Mouse (Mus musculus): ENCODE results near the gene Gm11060. TPM values are rescaled to one million over a fixed set of nuclear protein-coding genes. Genes with fewer than 3 reads are reported as not detected.

Gene Gm11060
- not detected in 2 replicates for polyA plus RNA-seq (2015; fragmentation: Nextera tagmentation; extraction: Ambion mirVana)

- Histone ChIP-seq H3K4me1 (ENCODE audit: control insufficient read depth, insufficient read depth, low read length) (peaks cover 11% of the 10 kb centered on the region), H3K27me3 (ENCODE audit: control insufficient read depth, insufficient read depth, low read depth, low read length) (no peaks in the 10 kb centered on the region; the same call in 1 of the 2 replicates), H3K9me3 (replicated peaks; ENCODE audit: control insufficient read depth, low read length, poor library complexity, severe bottlenecking) (no peaks in the 10 kb centered on the region), H3K4me3 (ENCODE audit: low read depth, low read length) (no peak within 1 kb of the TSS), H3K36me3 (ENCODE audit: control insufficient read depth, insufficient read depth, low read length) (no peaks in the 10 kb centered on the region), H3K27ac (ENCODE audit: low read length) (no peak within 1 kb of the TSS), H3K9ac (ENCODE audit: low read depth, low read length) (no peak within 1 kb of the TSS), H3K4me2 (ENCODE audit: low read length) (no peak within 1 kb of the TSS)
- WGBS: 89% methylated on average over 2 of the region's 2 CpGs
- no peak for ATAC-seq
Measured at GRCm38 (mm10) chr2:105091718-105092117, at the start of gene Gm11060. Gene Gm11060, plus strand, starts transcription at chr2:105092018.

DNA sequence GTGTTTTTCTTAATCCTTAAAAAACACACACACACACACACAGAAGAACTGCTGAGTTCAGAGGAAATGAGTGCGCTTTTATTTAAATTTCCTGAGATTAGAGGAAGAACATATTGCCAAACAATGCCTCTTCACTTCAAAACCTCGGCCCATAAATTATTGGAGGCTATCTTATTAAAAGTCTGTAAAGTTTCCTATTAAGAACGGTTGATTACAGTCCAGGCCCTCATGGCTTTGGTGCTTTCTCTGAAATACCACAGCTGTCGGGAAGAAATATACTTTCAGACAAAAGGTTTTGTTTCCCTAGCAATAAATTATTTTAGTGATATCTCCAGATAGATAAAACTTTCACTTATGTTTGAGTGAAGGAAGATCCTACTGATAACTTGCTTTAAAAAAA lies 48.7 kb upstream of the Gm11060 start:
- 69% methylated on average over 4 of the region's 4 CpGs for WGBS

GRCm38 (mm10) chr2:105048301-105048700 lies 43.5 kb upstream of the Gm11060 start:
- Histone ChIP-seq H3K4me3 (ENCODE audit: low read depth, low read length) (no peak overlapping the region), H3K27ac (ENCODE audit: low read length) (no peak overlapping the region), H3K36me3 (ENCODE audit: control insufficient read depth, insufficient read depth, low read length) (no peaks in the 10 kb centered on the region), H3K9ac (ENCODE audit: low read depth, low read length) (no peak overlapping the region), H3K27me3 (ENCODE audit: control insufficient read depth, insufficient read depth, low read depth, low read length) (no peaks in the 10 kb centered on the region), H3K4me2 (ENCODE audit: low read length) (no peak overlapping the region), H3K9me3 (replicated peaks; ENCODE audit: control insufficient read depth, low read length, poor library complexity, severe bottlenecking) (no peaks in the 10 kb centered on the region), H3K4me1 (ENCODE audit: control insufficient read depth, insufficient read depth, low read length) (no peaks in the 10 kb centered on the region)
- 14% methylated on average over 1 of the region's 1 CpGs for WGBS
- ATAC-seq: no peak

More for the DNA sequence above, 48.7 kb upstream of the Gm11060 start:
- Histone ChIP-seq H3K4me2 (ENCODE audit: low read length) (no peak overlapping the region), H3K4me1 (ENCODE audit: control insufficient read depth, insufficient read depth, low read length) (no peaks in the 10 kb centered on the region), H3K4me3 (ENCODE audit: low read depth, low read length) (no peak overlapping the region), H3K36me3 (ENCODE audit: control insufficient read depth, insufficient read depth, low read length) (no peaks in the 10 kb centered on the region), H3K9me3 (replicated peaks; ENCODE audit: control insufficient read depth, low read length, poor library complexity, severe bottlenecking) (no peaks in the 10 kb centered on the region), H3K9ac (ENCODE audit: low read depth, low read length) (no peak overlapping the region), H3K27ac (ENCODE audit: low read length) (no peak overlapping the region), H3K27me3 (ENCODE audit: control insufficient read depth, insufficient read depth, low read depth, low read length) (no peaks in the 10 kb centered on the region)
- ATAC-seq: no peak

DNA sequence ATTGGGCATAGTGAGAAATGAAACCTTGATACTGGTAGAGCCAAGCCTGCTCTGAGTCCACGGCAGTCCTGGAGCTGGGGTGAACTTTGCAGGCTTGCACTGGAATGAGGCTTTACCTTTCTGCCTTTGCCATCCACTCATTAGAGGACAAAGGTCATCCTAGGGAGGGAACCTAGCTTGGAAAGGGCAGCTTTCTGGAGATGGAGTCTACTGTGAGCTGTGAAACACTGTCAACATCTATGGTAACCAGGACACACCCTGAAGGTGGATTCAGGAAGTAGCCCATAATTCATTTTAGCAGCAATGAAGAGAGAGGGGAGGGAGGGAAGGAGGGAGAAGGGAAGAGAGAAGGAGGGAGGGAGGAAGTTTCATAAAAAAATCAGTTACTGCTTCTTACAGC lies 36.3 kb upstream of the Gm11060 start:
- no peak for ATAC-seq
- Histone ChIP-seq H3K27me3 (ENCODE audit: control insufficient read depth, insufficient read depth, low read depth, low read length) (no peaks in the 10 kb centered on the region), H3K4me1 (ENCODE audit: control insufficient read depth, insufficient read depth, low read length) (no peaks in the 10 kb centered on the region), H3K4me3 (ENCODE audit: low read depth, low read length) (no peak overlapping the region), H3K9me3 (replicated peaks; ENCODE audit: control insufficient read depth, low read length, poor library complexity, severe bottlenecking) (no peaks in the 10 kb centered on the region), H3K27ac (ENCODE audit: low read length) (no peak overlapping the region), H3K4me2 (ENCODE audit: low read length) (no peak overlapping the region), H3K36me3 (ENCODE audit: control insufficient read depth, insufficient read depth, low read length) (no peaks in the 10 kb centered on the region), H3K9ac (ENCODE audit: low read depth, low read length) (no peak overlapping the region)
- WGBS: 83% methylated on average over 1 of the region's 1 CpGs

DNA sequence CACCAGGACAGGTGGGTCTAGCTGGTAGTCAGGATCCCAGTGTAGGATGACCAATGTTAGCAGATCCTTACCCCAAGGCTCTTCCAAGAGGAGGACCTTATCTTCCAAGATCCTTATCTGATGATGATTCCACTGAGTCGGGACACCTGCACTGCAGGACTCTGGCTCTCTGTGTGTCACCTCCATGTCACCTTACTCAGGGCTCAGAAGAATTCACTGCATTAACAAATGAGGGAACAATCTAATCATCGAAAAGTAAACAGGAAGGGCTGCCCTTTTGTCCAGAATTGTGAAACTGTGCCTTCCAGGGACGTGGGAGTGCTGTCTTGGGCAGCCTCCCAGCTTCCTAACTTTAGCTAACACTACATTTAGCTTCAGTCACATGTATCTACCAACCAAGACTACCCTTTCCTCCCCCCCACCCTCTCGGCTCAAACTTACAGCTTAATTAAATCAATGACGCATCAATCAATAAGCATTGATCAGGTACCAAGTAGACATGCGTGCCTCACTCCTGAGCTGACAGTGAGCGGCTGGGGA lies 33.2 kb upstream of the Gm11060 start:
- 84% methylated on average over 7 of the region's 7 CpGs for WGBS
- Histone ChIP-seq H3K9me3 (replicated peaks; ENCODE audit: control insufficient read depth, low read length, poor library complexity, severe bottlenecking) (no peaks in the 10 kb centered on the region), H3K4me2 (ENCODE audit: low read length) (no peak overlapping the region), H3K27ac (ENCODE audit: low read length) (no peak overlapping the region), H3K36me3 (ENCODE audit: control insufficient read depth, insufficient read depth, low read length) (no peaks in the 10 kb centered on the region), H3K9ac (ENCODE audit: low read depth, low read length) (no peak overlapping the region), H3K27me3 (ENCODE audit: control insufficient read depth, insufficient read depth, low read depth, low read length) (no peaks in the 10 kb centered on the region), H3K4me1 (ENCODE audit: control insufficient read depth, insufficient read depth, low read length) (no peaks in the 10 kb centered on the region), H3K4me3 (ENCODE audit: low read depth, low read length) (no peak overlapping the region)
- ATAC-seq: no peak

- H3K9ac ChIP-seq (ENCODE audit: low read depth, low read length): no peak overlapping the region
- no peak overlapping the region for H3K4me3 ChIP-seq (ENCODE audit: low read depth, low read length)
- ATAC-seq: no peak
- no peaks in the 10 kb centered on the region for H3K4me1 ChIP-seq (ENCODE audit: control insufficient read depth, insufficient read depth, low read length)
- no peak overlapping the region for H3K27ac ChIP-seq (ENCODE audit: low read length)
- WGBS: 57% methylated on average over 7 of the region's 7 CpGs
- H3K9me3 ChIP-seq (replicated peaks; ENCODE audit: control insufficient read depth, low read length, poor library complexity, severe bottlenecking): no peaks in the 10 kb centered on the region
- no peaks in the 10 kb centered on the region for H3K27me3 ChIP-seq (ENCODE audit: control insufficient read depth, insufficient read depth, low read depth, low read length)
- no peaks in the 10 kb centered on the region for H3K36me3 ChIP-seq (ENCODE audit: control insufficient read depth, insufficient read depth, low read length)
- H3K4me2 ChIP-seq (ENCODE audit: low read length): no peak overlapping the region
Measured at GRCm38 (mm10) chr2:105062741-105063372, 29.0 kb upstream of the Gm11060 start.

DNA sequence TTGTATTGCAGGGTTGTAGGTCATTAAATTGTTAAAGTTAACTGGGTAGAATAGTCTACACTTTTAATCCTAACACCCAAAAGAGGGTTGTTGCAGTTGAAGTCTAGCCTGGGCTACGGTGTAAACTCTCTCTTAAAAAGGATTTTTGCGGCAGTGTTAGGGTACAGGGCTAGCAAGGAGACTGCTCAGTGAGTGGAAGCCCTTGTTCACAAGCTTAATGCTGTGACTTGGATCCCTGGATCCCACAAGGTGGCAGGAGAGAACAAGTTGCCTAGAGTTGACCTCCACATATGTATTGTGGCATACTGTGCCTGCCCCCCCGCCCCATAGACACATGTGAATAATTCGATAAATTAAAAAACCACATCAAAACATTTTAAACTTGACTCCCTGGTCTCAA lies 19.3 kb upstream of the Gm11060 start:
- Histone ChIP-seq H3K36me3 (ENCODE audit: control insufficient read depth, insufficient read depth, low read length) (no peaks in the 10 kb centered on the region), H3K4me2 (ENCODE audit: low read length) (no peak overlapping the region), H3K9me3 (replicated peaks; ENCODE audit: control insufficient read depth, low read length, poor library complexity, severe bottlenecking) (no peaks in the 10 kb centered on the region), H3K27ac (ENCODE audit: low read length) (no peak overlapping the region), H3K4me1 (ENCODE audit: control insufficient read depth, insufficient read depth, low read length) (no peaks in the 10 kb centered on the region), H3K27me3 (ENCODE audit: control insufficient read depth, insufficient read depth, low read depth, low read length) (no peaks in the 10 kb centered on the region), H3K4me3 (ENCODE audit: low read depth, low read length) (no peak overlapping the region), H3K9ac (ENCODE audit: low read depth, low read length) (no peak overlapping the region)
- ATAC-seq: no peak
- WGBS: 75% methylated on average over 4 of the region's 4 CpGs

DNA sequence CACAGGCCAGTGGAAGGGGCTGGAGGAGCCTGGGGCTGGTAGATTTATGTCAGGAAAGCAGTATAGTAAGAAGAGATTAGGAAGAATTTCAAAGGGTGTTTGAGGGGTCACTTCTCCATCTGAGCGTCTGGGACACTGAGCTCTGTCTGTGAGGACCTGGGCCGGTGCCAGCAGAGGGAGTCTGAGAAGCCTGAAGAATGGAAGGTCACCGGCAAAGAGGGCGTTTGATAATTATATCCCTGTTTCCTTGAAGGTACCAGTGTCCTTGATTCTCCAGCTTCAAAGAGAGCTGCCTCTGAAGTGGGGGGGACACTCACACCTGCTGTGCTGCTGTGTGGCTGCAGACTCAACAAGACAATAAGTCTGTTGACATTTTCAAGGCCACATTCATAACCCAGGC lies 17.6 kb upstream of the Gm11060 start:
- H3K9me3 ChIP-seq (replicated peaks; ENCODE audit: control insufficient read depth, low read length, poor library complexity, severe bottlenecking): no peaks in the 10 kb centered on the region
- no peak overlapping the region for H3K4me2 ChIP-seq (ENCODE audit: low read length)
- no peak overlapping the region for H3K27ac ChIP-seq (ENCODE audit: low read length)
- H3K4me3 ChIP-seq (ENCODE audit: low read depth, low read length): no peak overlapping the region
- ATAC-seq: no peak
- H3K4me1 ChIP-seq (ENCODE audit: control insufficient read depth, insufficient read depth, low read length): no peaks in the 10 kb centered on the region
- H3K9ac ChIP-seq (ENCODE audit: low read depth, low read length): no peak overlapping the region
- H3K36me3 ChIP-seq (ENCODE audit: control insufficient read depth, insufficient read depth, low read length): no peaks in the 10 kb centered on the region
- H3K27me3 ChIP-seq (ENCODE audit: control insufficient read depth, insufficient read depth, low read depth, low read length): no peaks in the 10 kb centered on the region
- 49% methylated on average over 4 of the region's 4 CpGs for WGBS

DNA sequence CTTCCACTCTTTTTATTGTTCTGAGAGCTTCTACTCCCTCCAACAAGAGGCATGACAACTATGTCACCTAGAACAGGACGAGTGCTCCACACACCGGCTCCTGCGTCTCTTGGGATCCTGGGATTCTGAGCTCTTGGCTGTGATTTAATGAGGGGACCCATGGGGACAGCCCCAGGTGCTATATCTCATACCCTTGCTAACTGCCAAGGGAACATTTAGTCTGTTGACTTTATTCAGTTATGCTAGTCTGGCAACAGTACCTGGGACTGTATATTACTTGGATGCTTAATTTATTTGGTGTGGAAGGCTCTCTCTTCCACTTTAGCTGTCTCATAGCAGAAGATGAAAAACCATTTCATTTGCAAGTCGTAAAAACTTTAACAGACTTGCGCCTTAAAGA lies 16.0 kb upstream of the Gm11060 start:
- Histone ChIP-seq H3K4me1 (ENCODE audit: control insufficient read depth, insufficient read depth, low read length) (no peaks in the 10 kb centered on the region), H3K27me3 (ENCODE audit: control insufficient read depth, insufficient read depth, low read depth, low read length) (no peaks in the 10 kb centered on the region), H3K36me3 (ENCODE audit: control insufficient read depth, insufficient read depth, low read length) (no peaks in the 10 kb centered on the region), H3K9me3 (replicated peaks; ENCODE audit: control insufficient read depth, low read length, poor library complexity, severe bottlenecking) (no peaks in the 10 kb centered on the region), H3K4me2 (ENCODE audit: low read length) (no peak overlapping the region), H3K27ac (ENCODE audit: low read length) (no peak overlapping the region), H3K9ac (ENCODE audit: low read depth, low read length) (no peak overlapping the region), H3K4me3 (ENCODE audit: low read depth, low read length) (no peak overlapping the region)
- no peak for ATAC-seq
- WGBS: 81% methylated on average over 5 of the region's 5 CpGs
